Mouse (Mus musculus) G1E (cell line): ENCODE data around the gene Nrde2. TPM values are rescaled to one million over a fixed set of nuclear protein-coding genes. Genes with fewer than 3 reads are reported as not detected.

ENCODE experiments used
- ATAC-seq: 2 replicates; pipeline ENCODE4 v1.8.0; 2016; ENCODE audit warnings: mild to moderate bottlenecking; ENCODE audit not compliant: insufficient number of reproducible peaks, poor library complexity, low FRiP score, severe bottlenecking; ENCODE audit errors: extremely low read depth
- DNase-seq: peaks from one replicate; pipeline ENCODE4 v3.0.0; 2012; ENCODE audit warnings: low spot score
- H3K27me3 ChIP-seq: 2 replicates; pipeline ENCODE4 v1.6.1; 2012; ENCODE audit warnings: mild to moderate bottlenecking, low read length, inconsistent platforms; ENCODE audit not compliant: insufficient read depth
- H3K36me3 ChIP-seq: replicated peaks from 2 replicates; pipeline ENCODE3; 2012; ENCODE audit warnings: mild to moderate bottlenecking, inconsistent platforms
- H3K4me1 ChIP-seq: 2 replicates; pipeline ENCODE4 v1.6.1; 2012; ENCODE audit warnings: low read depth, low read length, inconsistent platforms, mixed read lengths; ENCODE audit not compliant: insufficient read depth
- H3K4me3 ChIP-seq: 2 replicates; pipeline ENCODE4 v1.5.1; 2012; ENCODE audit warnings: low read depth, mild to moderate bottlenecking, inconsistent platforms, low read length, moderate library complexity, mixed read lengths
- H3K9me3 ChIP-seq: replicated peaks from 2 replicates; pipeline ENCODE4 v1.6.1; 2012; ENCODE audit warnings: inconsistent platforms
- CTCF ChIP-seq: IDR thresholded peaks from 2 replicates; pipeline ENCODE4 v1.5.1; 2012; ENCODE audit warnings: low read depth, low read length, inconsistent platforms, mixed read lengths
- GATA1 ChIP-seq: IDR thresholded peaks from 2 replicates; pipeline ENCODE4 v1.6.1; 2012; ENCODE audit warnings: borderline replicate concordance, low read length, inconsistent platforms, mixed read lengths
- GATA2 ChIP-seq: IDR thresholded peaks from 2 replicates; pipeline ENCODE4 v1.6.1; 2012; ENCODE audit warnings: low read depth, low read length, inconsistent platforms, borderline replicate concordance
- POLR2AphosphoS5 ChIP-seq: IDR thresholded peaks from 2 replicates; pipeline ENCODE4 v1.6.1; 2012; ENCODE audit warnings: low read depth, low read length, inconsistent platforms; ENCODE audit not compliant: insufficient replicate concordance
- TAL1 ChIP-seq: conservative IDR thresholded peaks from 2 replicates; pipeline ENCODE4 v1.6.1; 2012; ENCODE audit warnings: low read depth, low read length, inconsistent platforms, mixed read lengths
- polyA plus RNA-seq: library from polyadenylated mRNA; stranded (reverse); fragments of >175 nt; gene quantifications from 2 replicates; pipeline ENCODE4 v1.2.3, GENCODE M21; 2012
- total RNA-seq, 2 experiments: library from RNA; stranded (forward) in 1 of 2; stranded (reverse) in 1 of 2; fragments of 200-1000 nt in 1 of 2; fragments of >200 nt in 1 of 2; fragmentation: Nextera tagmentation in 1 of 2; gene quantifications; 2 replicates each; pipeline ENCODE4 v1.2.3; 2014 to 2017

Gene Nrde2
- total and polyA plus RNA-seq, 3 experiments, result 10.8 to 36.2 (median 12.3) TPM

GRCm38 (mm10) chr12:100079636-100080286 is 79.7 kb downstream of the Nrde2 start:
- Histone ChIP-seq H3K4me3 (no peak overlapping the region), H3K36me3 (no peaks in the 10 kb centered on the region), H3K27me3 (peaks cover 6% of the 10 kb centered on the region), H3K4me1 (peaks cover 4% of the 10 kb centered on the region; the same call in 1 of the 2 replicates), H3K9me3 (peaks cover 3% of the 10 kb centered on the region; the same call in 1 of the 2 replicates)
- TF ChIP-seq POLR2AphosphoS5, result no peak
- TF ChIP-seq CTCF, result no peak
- no peak for TF ChIP-seq TAL1
- TF ChIP-seq GATA2, result no peak
- no peak for TF ChIP-seq GATA1
- DNase-seq (no peak), ATAC-seq (no peak; the same call in 1 of the 2 replicates)

DNA sequence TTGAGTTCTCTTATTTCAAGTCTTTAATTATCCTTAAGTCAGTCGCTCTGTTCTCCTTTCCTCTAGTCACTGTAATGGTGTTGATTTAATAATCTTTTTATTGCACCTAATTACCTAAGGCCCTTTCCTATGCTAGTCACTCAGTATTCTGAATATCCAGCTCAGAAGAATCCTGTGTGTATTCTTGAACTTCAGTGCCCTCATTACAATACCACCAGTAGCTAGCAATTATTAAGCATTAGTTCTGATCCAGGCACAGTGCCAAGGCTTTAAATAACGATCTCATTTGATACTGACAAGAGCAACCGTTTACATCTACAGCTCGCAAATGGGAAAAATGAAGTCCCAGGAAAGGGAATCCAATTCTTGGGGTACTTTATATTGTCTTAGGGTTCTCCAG is 83.7 kb downstream of the Nrde2 start:
- H3K36me3 ChIP-seq, result no peaks in the 10 kb centered on the region
- ATAC-seq (no peak), DNase-seq (no peak)
- TF ChIP-seq GATA2, result no peak
- no peak for TF ChIP-seq TAL1
- no peak for TF ChIP-seq POLR2AphosphoS5
- no peak for TF ChIP-seq CTCF
- TF ChIP-seq GATA1, result no peak
- H3K9me3 ChIP-seq, result no peaks in the 10 kb centered on the region
- H3K4me1 ChIP-seq, result no peaks in the 10 kb centered on the region
- H3K27me3 ChIP-seq, result peaks cover 8% of the 10 kb centered on the region
- H3K4me3 ChIP-seq, result no peak overlapping the region

Other genes with a start within 250 kb of the Nrde2 start
- not detected in 2 replicates for gene Kcnk13, start 195.2 kb downstream of the Nrde2 start, total RNA-seq (2014; fragmentation: Nextera tagmentation)
- 0.06 and 0.11 TPM in 2 replicates for gene Kcnk13, start 195.2 kb downstream of the Nrde2 start, total RNA-seq (2017)
- gene Kcnk13, start 195.2 kb downstream of the Nrde2 start, polyA plus RNA-seq, result not detected in 2 replicates
- 155 and 162 TPM in 2 replicates for gene Psmc1, start 49.5 kb downstream of the Nrde2 start, total RNA-seq (2014; fragmentation: Nextera tagmentation)
- 212 and 293 TPM in 2 replicates for gene Psmc1, start 49.5 kb downstream of the Nrde2 start, total RNA-seq (2017)
- 22.5 and 65.1 TPM in 2 replicates for gene Psmc1, start 49.5 kb downstream of the Nrde2 start, polyA plus RNA-seq
- gene Calm1, start 39.8 kb upstream of the Nrde2 start, total RNA-seq (2014; fragmentation: Nextera tagmentation), result 853 and 995 TPM in 2 replicates
- 733 and 749 TPM in 2 replicates for gene Calm1, start 39.8 kb upstream of the Nrde2 start, total RNA-seq (2017)
- gene Calm1, start 39.8 kb upstream of the Nrde2 start, polyA plus RNA-seq, result 1,086 and 1,351 TPM in 2 replicates